Mouse (Mus musculus) kidney, adult 2 months (tissue): Measurements from ENCODE around the gene Cabin1.

Experiments
- CTCF ChIP-seq: fragments of 200-500 bp; conservative IDR thresholded peaks from 2 replicates; pipeline ENCODE4 v1.5.1; 2011; ENCODE audit warnings: low read depth, mild to moderate bottlenecking, control low read depth, low read length, moderate library complexity, mixed read lengths; ENCODE audit not compliant: insufficient read depth, insufficient read length
- POLR2A ChIP-seq: fragments of 200-500 bp; IDR thresholded peaks from one replicate; pipeline ENCODE4 v1.6.1; 2011; ENCODE audit warnings: low read depth, low read length, control low read depth

GRCm38 (mm10) chr10:75677989-75678388 is 86.2 kb downstream of the Cabin1 start:
- TF ChIP-seq CTCF: no peak
- no peak for TF ChIP-seq POLR2A
